Mouse (Mus musculus) layer of hippocampus, postnatal 14 days (tissue): ENCODE measurements at regions not wholly inside any gene's neighbourhood (a gene's known extent, or its start where the extent isn't known, plus 50 kb on each side); places are given as distances from the start of the nearest gene placed in this dataset.

Source experiments
- DNase-seq, 2 experiments: peaks; one replicate each; pipeline ENCODE4 v3.0.0; 2021 to 2022; ENCODE audit warnings: low spot score in 2 of 2, mixed read lengths in 1 of 2

- no peak for DNase-seq
Measured at GRCm38 (mm10) chr9:46541001-46541400, 221.2 kb upstream of the 4931429L15Rik start.

- DNase-seq: no peak
Measured at GRCm38 (mm10) chr9:46538616-46539015, 218.8 kb upstream of the 4931429L15Rik start.

GRCm38 (mm10) chr9:46516401-46517130 is 196.8 kb upstream of the 4931429L15Rik start:
- DNase-seq: peak; percentile 37 to 70

- peak in 1 of 2 experiments; percentile 39 for DNase-seq
Measured at GRCm38 (mm10) chr9:46512276-46513051, 192.7 kb upstream of the 4931429L15Rik start.

- DNase-seq: peak in 1 of 2 experiments; percentile 22
Measured at GRCm38 (mm10) chr9:46511307-46511706, 191.5 kb upstream of the 4931429L15Rik start.

- no peak for DNase-seq
Measured at GRCm38 (mm10) chr9:46509896-46510295, 190.1 kb upstream of the 4931429L15Rik start.

- DNase-seq: no peak
Measured at GRCm38 (mm10) chr9:46509458-46509857, 189.7 kb upstream of the 4931429L15Rik start.

- DNase-seq: no peak
Measured at GRCm38 (mm10) chr9:46507036-46507435, 187.2 kb upstream of the 4931429L15Rik start.

GRCm38 (mm10) chr9:46504536-46504935 is 184.8 kb upstream of the 4931429L15Rik start:
- no peak for DNase-seq

GRCm38 (mm10) chr9:46504133-46504416 is 184.3 kb upstream of the 4931429L15Rik start:
- no peak for DNase-seq

GRCm38 (mm10) chr9:46503321-46504132 is 183.7 kb upstream of the 4931429L15Rik start:
- DNase-seq: no peak

GRCm38 (mm10) chr9:46499426-46499825 is 179.6 kb upstream of the 4931429L15Rik start:
- DNase-seq: no peak

- DNase-seq: no peak
Measured at GRCm38 (mm10) chr9:46498861-46499260, 179.1 kb upstream of the 4931429L15Rik start.

- DNase-seq: no peak
Measured at GRCm38 (mm10) chr9:46495276-46495675, 175.5 kb upstream of the 4931429L15Rik start.

- DNase-seq: no peak
Measured at GRCm38 (mm10) chr9:46482859-46483443, 163.2 kb upstream of the 4931429L15Rik start.

- no peak for DNase-seq
Measured at GRCm38 (mm10) chr9:46482034-46482858, 162.5 kb upstream of the 4931429L15Rik start.

GRCm38 (mm10) chr9:46481491-46481890 is 161.7 kb upstream of the 4931429L15Rik start:
- DNase-seq: no peak

GRCm38 (mm10) chr9:46480080-46480690 is 160.4 kb upstream of the 4931429L15Rik start:
- DNase-seq: no peak

GRCm38 (mm10) chr9:46478611-46479010 is 158.8 kb upstream of the 4931429L15Rik start:
- DNase-seq: no peak

GRCm38 (mm10) chr9:46476516-46476915 is 156.7 kb upstream of the 4931429L15Rik start:
- peak in 1 of 2 experiments; percentile 58 for DNase-seq
